Mouse (Mus musculus): ENCODE measurements around the gene Cpe. TPM values are rescaled to one million over a fixed set of nuclear protein-coding genes. Genes with fewer than 3 reads are reported as not detected.
A peak's percentile ranks its signal among the peaks of the same experiment; 100 is the strongest.

Cpe gene
- polyA plus RNA-seq, 1 experiment from 2014 or later, result 173 TPM

DNA sequence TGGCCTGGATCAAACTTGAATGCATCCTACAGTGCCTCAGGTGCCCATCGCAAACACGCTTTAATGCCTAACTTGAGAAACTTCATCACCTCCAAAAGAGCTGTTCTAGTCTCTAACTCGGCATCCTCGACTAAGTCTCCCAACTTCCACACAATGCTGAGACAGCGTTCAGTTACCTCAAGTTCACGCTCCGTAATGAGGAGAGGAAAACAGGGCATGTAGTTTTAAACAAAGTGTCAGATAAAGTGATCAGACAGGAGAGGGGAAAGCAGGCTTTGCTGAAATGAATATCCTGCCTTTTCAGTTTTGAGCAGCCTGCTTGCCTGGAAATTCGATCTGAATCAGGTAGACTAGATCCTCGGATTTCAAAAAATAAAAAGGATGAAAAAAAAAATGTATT lies 39.7 kb upstream of the Cpe start:
- WGBS, result 5% methylated on average over 9 of the region's 9 CpGs
- 0 out of 2 replicates have a peak, but pooled peaks cover 12% of the 10 kb centered on the region for H3K4me1 ChIP-seq (replicated peaks; ENCODE audit: control insufficient read depth, insufficient read depth, low read length)
- H3K27ac ChIP-seq (ENCODE audit: low read depth, low read length), result no peak overlapping the region

DNA sequence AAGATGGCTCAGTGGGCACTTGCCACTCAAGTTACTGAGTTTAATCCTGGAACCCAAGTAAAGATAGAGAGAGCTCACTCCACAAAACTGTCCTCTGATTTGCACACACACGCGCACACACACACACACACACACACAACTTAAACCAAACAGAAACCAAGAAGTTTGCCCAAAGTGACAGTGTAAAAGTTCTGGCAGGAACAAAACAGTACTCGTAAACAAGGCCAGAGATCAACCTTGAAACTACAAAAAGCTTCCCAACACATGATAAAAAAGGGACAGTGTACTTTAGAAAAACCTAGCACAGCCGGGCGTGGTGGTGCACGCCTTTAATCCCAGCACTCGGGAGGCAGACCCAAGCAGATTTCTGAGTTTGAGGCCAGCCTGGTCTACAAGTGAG lies 35.3 kb upstream of the Cpe start:
- no peak for ATAC-seq
- no peak for TF ChIP-seq CTCF (IDR thresholded peaks at IDR 0.05; ENCODE audit: low read depth)
- Histone ChIP-seq H3K27ac (ENCODE audit: low read depth, low read length) (no peak overlapping the region), H3K27me3 (replicated peaks; ENCODE audit: control insufficient read depth, insufficient read depth, low read length) (no peaks in the 10 kb centered on the region), H3K9me3 (ENCODE audit: control insufficient read depth) (no peaks in the 10 kb centered on the region), H3K9ac (ENCODE audit: low read depth, low read length) (no peak overlapping the region), H3K4me2 (replicated peaks; ENCODE audit: low read depth) (no peak overlapping the region), H3K4me3 (ENCODE audit: low read depth, low read length) (no peak overlapping the region), H3K36me3 (ENCODE audit: control insufficient read depth, insufficient read depth) (peaks cover 47% of the 10 kb centered on the region), H3K4me1 (replicated peaks; ENCODE audit: control insufficient read depth, insufficient read depth, low read length) (0 out of 2 replicates have a peak, but pooled peaks cover 8% of the 10 kb centered on the region)
- WGBS, result 63% methylated on average over 7 of the region's 7 CpGs

More for the DNA sequence above, 39.7 kb upstream of the Cpe start:
- no peaks in the 10 kb centered on the region for H3K9me3 ChIP-seq (ENCODE audit: control insufficient read depth)
- H3K4me3 ChIP-seq (ENCODE audit: low read depth, low read length), result peak overlapping the region; percentile 80
- H3K9ac ChIP-seq (ENCODE audit: low read depth, low read length), result peak overlapping the region; percentile 60
- TF ChIP-seq CTCF (IDR thresholded peaks at IDR 0.05; ENCODE audit: low read depth), result no peak
- ATAC-seq, result no peak
- no peaks in the 10 kb centered on the region for H3K27me3 ChIP-seq (replicated peaks; ENCODE audit: control insufficient read depth, insufficient read depth, low read length)
- H3K4me2 ChIP-seq (replicated peaks; ENCODE audit: low read depth), result peak overlapping the region; percentile 80
- H3K36me3 ChIP-seq (ENCODE audit: control insufficient read depth, insufficient read depth), result peaks cover 11% of the 10 kb centered on the region

DNA sequence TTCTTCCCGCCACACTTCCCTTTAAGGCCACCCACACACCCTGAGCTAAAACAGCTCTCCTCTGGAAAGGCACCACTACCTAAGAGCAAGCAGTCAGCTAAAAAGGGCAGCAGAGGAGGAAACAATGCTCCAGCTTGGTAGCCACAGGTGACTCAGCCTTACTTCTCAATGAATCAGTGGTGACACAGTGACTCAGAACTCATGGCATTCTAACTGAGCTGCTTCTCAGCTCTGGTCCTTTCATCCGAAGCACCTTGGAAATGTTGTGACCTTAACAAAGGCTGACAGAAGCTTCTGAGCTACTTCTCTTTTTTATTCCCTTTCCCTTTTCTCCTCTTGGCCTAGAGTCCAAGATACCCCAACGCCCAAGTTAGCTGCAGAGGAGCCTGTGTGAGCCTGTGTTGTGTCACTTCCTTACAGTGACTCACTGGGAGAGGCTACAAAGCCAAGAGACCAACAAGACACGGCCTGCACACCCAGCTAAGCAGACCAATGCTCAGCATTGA lies 33.4 kb upstream of the Cpe start:
- Histone ChIP-seq H3K4me3 (ENCODE audit: low read depth, low read length) (no peak overlapping the region), H3K36me3 (ENCODE audit: control insufficient read depth, insufficient read depth) (peaks cover 52% of the 10 kb centered on the region), H3K9me3 (ENCODE audit: control insufficient read depth) (no peaks in the 10 kb centered on the region), H3K4me1 (replicated peaks; ENCODE audit: control insufficient read depth, insufficient read depth, low read length) (0 out of 2 replicates have a peak, but pooled peaks cover 4% of the 10 kb centered on the region), H3K27ac (ENCODE audit: low read depth, low read length) (peak overlapping the region; percentile 11; the same call in 1 of the 2 replicates), H3K27me3 (replicated peaks; ENCODE audit: control insufficient read depth, insufficient read depth, low read length) (no peaks in the 10 kb centered on the region), H3K9ac (ENCODE audit: low read depth, low read length) (no peak overlapping the region), H3K4me2 (replicated peaks; ENCODE audit: low read depth) (no peak overlapping the region)
- TF ChIP-seq CTCF (IDR thresholded peaks at IDR 0.05; ENCODE audit: low read depth), result no peak
- 75% methylated on average over 4 of the region's 4 CpGs for WGBS
- ATAC-seq, result peak; percentile 65

DNA sequence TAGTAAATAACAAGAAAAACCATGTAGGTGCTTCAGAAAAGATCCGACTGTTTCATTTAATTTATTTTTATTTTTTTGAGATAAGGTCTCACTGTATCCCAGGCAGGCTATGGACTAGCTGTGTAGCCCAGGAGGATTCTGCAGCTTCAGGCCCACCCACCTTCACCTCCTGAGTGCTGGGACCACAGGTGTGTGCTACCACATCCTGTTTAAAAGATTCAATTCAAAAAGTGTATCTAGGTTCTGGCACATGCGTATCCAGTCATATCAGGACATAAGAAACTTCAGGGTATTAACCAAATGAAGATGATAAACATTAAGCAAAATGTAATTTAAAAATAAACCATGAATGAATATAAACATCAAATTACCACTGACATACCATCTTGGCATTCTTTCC lies 30.4 kb upstream of the Cpe start:
- TF ChIP-seq CTCF (IDR thresholded peaks at IDR 0.05; ENCODE audit: low read depth), result no peak
- no peaks in the 10 kb centered on the region for H3K27me3 ChIP-seq (replicated peaks; ENCODE audit: control insufficient read depth, insufficient read depth, low read length)
- H3K9me3 ChIP-seq (ENCODE audit: control insufficient read depth), result no peaks in the 10 kb centered on the region
- H3K36me3 ChIP-seq (ENCODE audit: control insufficient read depth, insufficient read depth), result peaks cover 61% of the 10 kb centered on the region
- H3K4me3 ChIP-seq (ENCODE audit: low read depth, low read length), result no peak overlapping the region
- no peaks in the 10 kb centered on the region for H3K4me1 ChIP-seq (replicated peaks; ENCODE audit: control insufficient read depth, insufficient read depth, low read length)
- ATAC-seq, result no peak
- 88% methylated on average over 2 of the region's 2 CpGs for WGBS
- no peak overlapping the region for H3K9ac ChIP-seq (ENCODE audit: low read depth, low read length)
- H3K27ac ChIP-seq (ENCODE audit: low read depth, low read length), result no peak overlapping the region
- H3K4me2 ChIP-seq (replicated peaks; ENCODE audit: low read depth), result no peak overlapping the region

DNA sequence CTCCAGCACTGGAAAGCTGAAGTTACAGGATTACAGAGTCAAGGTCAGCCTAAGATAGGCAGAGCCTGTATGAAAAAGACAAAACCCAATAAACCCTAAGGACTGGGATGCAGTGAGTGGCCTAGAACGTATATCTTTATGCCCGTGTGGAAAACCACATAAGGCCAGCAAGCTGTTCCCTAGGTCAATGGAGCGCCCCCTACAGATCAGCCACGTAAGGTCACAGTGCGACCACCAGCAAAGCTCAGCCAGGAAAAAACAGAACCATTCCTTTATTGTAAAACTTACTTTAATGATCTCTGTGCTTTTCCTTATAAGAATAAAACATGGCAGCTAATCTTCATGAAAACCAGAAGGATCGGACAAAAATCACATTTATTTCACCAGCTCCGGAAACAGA lies 25.0 kb upstream of the Cpe start:
- Histone ChIP-seq H3K4me3 (ENCODE audit: low read depth, low read length) (no peak overlapping the region), H3K36me3 (ENCODE audit: control insufficient read depth, insufficient read depth) (peaks cover 39% of the 10 kb centered on the region), H3K27ac (ENCODE audit: low read depth, low read length) (no peak overlapping the region), H3K27me3 (replicated peaks; ENCODE audit: control insufficient read depth, insufficient read depth, low read length) (no peaks in the 10 kb centered on the region), H3K4me2 (replicated peaks; ENCODE audit: low read depth) (no peak overlapping the region), H3K4me1 (replicated peaks; ENCODE audit: control insufficient read depth, insufficient read depth, low read length) (no peaks in the 10 kb centered on the region), H3K9me3 (ENCODE audit: control insufficient read depth) (no peaks in the 10 kb centered on the region), H3K9ac (ENCODE audit: low read depth, low read length) (no peak overlapping the region)
- peak; percentile 25; the same call in 1 of the 2 replicates for TF ChIP-seq CTCF (IDR thresholded peaks at IDR 0.05; ENCODE audit: low read depth)
- ATAC-seq, result no peak
- 86% methylated on average over 7 of the region's 7 CpGs for WGBS

DNA sequence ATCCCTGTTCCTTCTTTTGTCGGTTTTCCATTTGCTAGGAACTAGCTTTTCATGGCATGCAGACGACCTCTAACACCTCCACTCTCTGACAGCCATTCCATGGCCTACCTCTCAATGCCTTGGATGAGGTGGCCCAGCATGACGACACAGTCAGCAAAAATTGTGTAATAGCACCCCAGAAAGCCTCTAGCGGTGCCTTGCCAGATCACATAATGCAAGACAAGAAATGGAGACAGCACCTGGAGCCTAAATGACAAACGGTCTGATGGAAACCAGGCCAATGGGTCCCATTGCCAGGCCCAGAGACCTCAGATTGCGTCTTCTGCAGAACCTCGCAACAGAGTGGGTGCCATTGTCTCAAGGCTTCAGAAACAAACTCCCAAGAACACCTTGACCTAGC lies 19.6 kb upstream of the Cpe start:
- no peak for TF ChIP-seq CTCF (IDR thresholded peaks at IDR 0.05; ENCODE audit: low read depth)
- H3K36me3 ChIP-seq (ENCODE audit: control insufficient read depth, insufficient read depth), result peaks cover 8% of the 10 kb centered on the region; the same call in 1 of the 2 replicates
- WGBS, result 85% methylated on average over 7 of the region's 7 CpGs
- H3K9me3 ChIP-seq (ENCODE audit: control insufficient read depth), result no peaks in the 10 kb centered on the region
- no peak overlapping the region for H3K4me2 ChIP-seq (replicated peaks; ENCODE audit: low read depth)
- no peak overlapping the region for H3K9ac ChIP-seq (ENCODE audit: low read depth, low read length)
- no peak for ATAC-seq
- H3K27ac ChIP-seq (ENCODE audit: low read depth, low read length), result no peak overlapping the region
- no peaks in the 10 kb centered on the region for H3K4me1 ChIP-seq (replicated peaks; ENCODE audit: control insufficient read depth, insufficient read depth, low read length)
- no peaks in the 10 kb centered on the region for H3K27me3 ChIP-seq (replicated peaks; ENCODE audit: control insufficient read depth, insufficient read depth, low read length)
- H3K4me3 ChIP-seq (ENCODE audit: low read depth, low read length), result no peak overlapping the region
